Mouse (Mus musculus): ENCODE measurements around the gene Gm15448. TPM values are rescaled to one million over a fixed set of nuclear protein-coding genes. Genes with fewer than 3 reads are reported as not detected.
A peak's percentile ranks its signal among the peaks of the same experiment; 100 is the strongest.
"Not testable (repeated sequence)": the region's sequence is repeated elsewhere in the genome, so short reads cannot be mapped to it uniquely, and the experiment has no call there.

Gene Gm15448
- not detected for total RNA-seq (2021)
- long read RNA-seq, experiment 1: 0 reads
- long read RNA-seq, experiment 2: 0 reads

DNA sequence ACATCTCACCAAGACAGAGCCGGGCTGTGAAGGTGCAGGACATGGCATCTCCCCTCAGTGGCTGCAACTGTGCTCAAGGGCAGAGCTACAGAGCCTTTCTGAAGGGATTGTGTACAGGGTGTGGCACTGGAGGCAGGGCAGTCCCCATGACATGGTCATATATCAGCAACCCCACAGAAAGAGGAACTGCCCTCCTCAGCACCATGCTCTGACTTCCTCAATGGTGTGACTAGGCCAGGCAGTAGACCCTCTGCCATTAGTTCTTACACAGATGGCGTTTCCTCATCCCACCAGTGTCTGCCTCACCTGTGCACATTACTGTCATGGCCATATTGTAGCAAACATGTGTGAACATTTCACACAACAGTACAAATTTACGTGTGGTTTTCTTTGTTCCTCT lies at the start of gene Gm15448:
Gm15448 (minus strand) TSS at position 89 of the 400 bp plus-strand sequence.
- DNase-seq (ENCODE audit: low spot score in 2 of 2); H3K4me3 ChIP-seq; H3K27ac ChIP-seq: not testable (repeated sequence)

DNA sequence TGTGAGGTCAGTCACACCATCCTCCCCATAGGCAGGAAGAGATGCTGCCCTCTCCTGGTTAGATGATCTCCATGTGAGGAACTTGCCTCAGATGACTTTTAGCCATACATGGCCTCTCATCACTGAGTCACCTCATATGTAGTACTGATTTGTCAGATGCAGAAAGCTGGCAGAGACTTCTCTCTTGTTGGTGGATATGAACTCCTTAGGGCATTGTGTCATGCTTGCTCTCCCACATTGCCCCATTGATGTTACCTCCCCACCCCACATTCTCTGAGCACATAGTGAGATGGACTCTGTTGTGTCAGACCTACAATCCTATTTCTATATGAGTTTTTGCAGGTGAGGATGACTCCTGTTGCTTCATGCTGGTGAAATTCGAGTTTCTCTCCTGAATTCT lies 49.5 kb upstream of the Gm15448 start:
- H3K4me3 ChIP-seq; DNase-seq (ENCODE audit: low spot score in 2 of 2); H3K27ac ChIP-seq: not testable (repeated sequence)

DNA sequence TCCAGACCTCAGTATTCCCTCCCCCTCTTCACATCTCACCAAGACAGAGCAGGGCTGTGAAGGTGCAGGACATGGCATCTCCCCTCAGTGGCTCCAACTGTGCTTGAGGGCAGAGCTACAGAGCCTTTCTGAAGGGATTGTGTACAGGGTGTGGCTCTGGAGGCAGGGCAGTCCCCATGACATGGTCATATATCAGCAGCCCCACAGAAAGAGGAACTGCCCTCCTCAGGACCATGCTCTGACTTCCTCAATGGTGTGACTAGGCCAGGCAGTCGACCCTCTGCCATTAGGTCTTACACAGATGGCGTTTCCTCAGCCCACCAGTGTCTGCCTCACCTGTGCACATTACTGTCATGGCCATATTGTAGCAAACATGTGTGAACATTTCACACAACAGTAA lies 19.5 kb upstream of the Gm15448 start, which contains the start of gene Pira2:
Pira2 (minus strand) TSS at position 101 of the 400 bp plus-strand sequence.
- H3K27ac ChIP-seq; DNase-seq (ENCODE audit: low spot score in 2 of 2); H3K4me3 ChIP-seq: not testable (repeated sequence)

DNA sequence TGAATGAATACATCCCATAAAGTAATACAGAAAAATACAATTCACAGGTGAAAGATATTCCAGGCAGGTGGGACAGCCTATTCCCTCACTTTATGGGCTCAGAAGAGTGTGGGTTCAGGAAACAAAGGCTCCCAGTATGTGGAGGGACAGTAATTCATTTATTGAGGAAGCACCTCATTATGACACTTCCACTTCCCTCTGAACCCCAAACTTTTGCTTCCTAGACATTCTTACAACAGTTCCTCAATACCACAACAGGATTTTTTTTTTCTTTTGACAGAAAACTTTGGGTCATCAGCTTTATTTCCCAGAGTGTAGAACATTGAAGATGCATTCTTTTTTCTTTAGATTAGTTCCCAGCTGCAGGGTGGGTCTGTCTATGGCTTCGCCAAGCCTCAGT lies 12.4 kb upstream of the Gm15448 start:
- not testable (repeated sequence) for DNase-seq (ENCODE audit: low spot score in 2 of 2); H3K27ac ChIP-seq; H3K4me3 ChIP-seq

DNA sequence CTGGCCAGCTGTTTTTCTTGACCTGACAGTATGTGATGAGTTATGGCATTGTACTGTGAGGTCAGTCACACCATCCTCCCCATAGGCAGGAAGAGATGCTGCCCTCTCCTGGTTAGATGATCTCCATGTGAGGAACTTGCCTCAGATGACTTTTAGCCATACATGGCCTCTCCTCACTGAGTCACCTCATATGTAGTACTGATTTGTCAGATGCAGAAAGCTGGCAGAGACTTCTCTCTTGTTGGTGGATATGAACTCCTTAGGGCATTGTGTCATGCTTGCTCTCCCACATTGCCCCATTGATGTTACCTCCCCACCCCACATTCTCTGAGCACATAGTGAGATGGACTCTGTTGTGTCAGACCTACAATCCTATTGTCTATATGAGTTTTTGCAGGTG lies 5.1 kb upstream of the Gm15448 start:
- DNase-seq (ENCODE audit: low spot score in 2 of 2); H3K4me3 ChIP-seq; H3K27ac ChIP-seq: not testable (repeated sequence)

DNA sequence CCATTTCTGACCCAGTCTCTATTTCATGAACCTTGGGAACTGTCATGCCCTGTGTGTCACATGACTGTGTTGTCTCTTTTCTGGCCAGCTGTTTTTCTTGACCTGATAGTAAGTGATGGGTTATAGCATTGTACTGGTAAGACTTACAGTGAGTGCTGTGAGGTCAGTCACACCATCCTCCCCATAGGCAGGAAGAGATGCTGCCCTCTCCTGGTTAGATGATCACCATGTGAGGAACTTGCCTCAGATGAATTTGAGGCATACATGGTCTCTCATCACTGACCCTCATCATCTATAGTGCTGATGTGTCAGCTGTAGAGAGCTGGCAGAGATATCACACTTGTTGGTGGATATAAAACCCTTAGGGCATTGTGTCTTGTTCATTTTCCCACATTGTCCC lies 13.6 kb downstream of the Gm15448 start:
- not testable (repeated sequence) for H3K4me3 ChIP-seq; DNase-seq (ENCODE audit: low spot score in 2 of 2); H3K27ac ChIP-seq
- peak; percentile 20; the same call in 1 of the 2 replicates for TF ChIP-seq CTCF (conservative IDR thresholded peaks at IDR 0.05)

DNA sequence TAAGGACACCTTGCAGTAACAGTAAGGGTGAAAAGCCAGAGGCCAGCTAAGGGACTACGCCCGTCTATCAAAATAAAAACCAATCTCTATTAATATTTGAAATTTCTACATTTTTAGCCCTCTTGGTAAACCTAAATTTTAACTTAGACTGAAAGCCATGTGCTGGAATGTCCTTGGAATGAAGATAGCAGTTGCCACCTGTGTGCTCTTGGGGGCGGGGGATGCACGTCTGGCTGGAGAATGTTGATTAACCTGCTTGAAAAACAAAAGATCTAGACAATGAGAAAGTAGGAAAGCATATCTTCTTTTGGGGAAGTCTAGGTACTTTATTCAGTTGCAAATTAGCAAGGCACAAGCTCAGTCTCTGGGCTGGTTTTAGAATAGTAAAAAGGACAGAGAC lies 22.6 kb downstream of the Gm15448 start:
- not testable (repeated sequence) for H3K27ac ChIP-seq; H3K4me3 ChIP-seq; DNase-seq (ENCODE audit: low spot score in 2 of 2)

DNA sequence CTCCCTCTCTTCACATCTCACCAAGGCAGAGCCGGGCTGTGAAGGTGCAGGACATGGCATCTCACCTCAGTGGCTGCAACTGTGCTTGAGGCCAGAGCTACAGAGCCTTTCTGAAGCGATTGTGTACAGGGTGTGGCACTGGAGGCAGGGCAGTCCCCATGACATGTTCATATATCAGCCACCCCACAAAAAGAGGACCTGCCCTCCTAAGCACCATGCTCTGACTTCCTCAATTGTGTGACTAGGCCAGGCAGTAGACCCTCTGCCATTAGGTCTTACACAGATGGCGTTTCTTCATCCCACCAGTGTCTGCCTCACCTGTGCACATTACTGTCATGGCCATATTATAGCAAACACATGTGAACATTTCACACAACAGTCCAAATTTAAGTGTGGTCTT lies 25.5 kb downstream of the Gm15448 start:
- DNase-seq (ENCODE audit: low spot score in 2 of 2): not testable (repeated sequence)

DNA sequence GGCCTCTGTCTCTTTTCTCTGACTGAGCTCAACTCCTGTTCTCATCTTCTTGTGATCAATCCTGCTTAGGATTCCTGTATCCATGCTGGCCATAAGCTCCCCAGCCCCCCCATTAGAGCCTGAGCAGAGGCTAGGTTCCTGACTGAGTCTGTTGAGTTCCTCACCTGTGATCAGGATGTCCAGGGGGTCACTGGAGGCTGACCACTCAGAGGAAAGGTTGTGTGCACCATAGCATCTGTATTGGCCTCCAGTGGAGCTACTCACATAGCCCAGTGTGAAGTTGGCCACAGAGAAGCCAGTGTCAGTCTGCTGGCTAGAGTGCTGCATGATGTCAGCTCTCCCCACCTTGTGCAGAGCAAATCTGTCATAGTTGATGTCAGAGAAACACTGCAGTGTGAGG lies 29.2 kb downstream of the Gm15448 start:
- not testable (repeated sequence) for DNase-seq (ENCODE audit: low spot score in 2 of 2); H3K4me3 ChIP-seq; H3K27ac ChIP-seq

More for the DNA sequence above, 25.5 kb downstream of the Gm15448 start:
- H3K4me3 ChIP-seq, H3K27ac ChIP-seq: not testable (repeated sequence)

Other genes with a start within 250 kb of the Gm15448 start
- gene Oscar, start 209.5 kb downstream of the Gm15448 start, total RNA-seq (2021): 1 to 10 TPM in 1 of 2 experiments, under 1 TPM in 1; 0.56 to 1.5 TPM
- gene Ndufa3, start 208.3 kb downstream of the Gm15448 start, total RNA-seq (2021): 100 to 1,000 TPM; 537 to 571 TPM
- gene Tfpt, start 195.8 kb downstream of the Gm15448 start, total RNA-seq (2021): 10 to 100 TPM; 43.7 to 51.9 TPM
- gene Prpf31, start 195.7 kb downstream of the Gm15448 start, total RNA-seq (2021): 10 to 100 TPM; 55.5 to 59.2 TPM
- 10 to 100 TPM; 67.9 to 71.5 TPM for gene Cnot3, start 180.4 kb downstream of the Gm15448 start, total RNA-seq (2021)
- gene Leng1, start 159.8 kb downstream of the Gm15448 start, total RNA-seq (2021): 1 to 10 TPM; 5.3 to 5.6 TPM
- gene Tmc4, start 148.1 kb downstream of the Gm15448 start, total RNA-seq (2021): 1 to 10 TPM; 4.3 to 9.7 TPM
- gene Tsen34, start 132.8 kb downstream of the Gm15448 start, total RNA-seq (2021): 10 to 100 TPM; 80.2 to 84.8 TPM
- gene Mboat7, start 132.2 kb downstream of the Gm15448 start, total RNA-seq (2021): 100 to 1,000 TPM; 160 to 170 TPM
- gene Rps9, start 121.7 kb downstream of the Gm15448 start, total RNA-seq (2021): 100 to 1,000 TPM; 387 to 404 TPM
- under 1 TPM in 1 of 2 experiments, not detected in 1; 0.36 TPM for gene Pirb, start 105.3 kb downstream of the Gm15448 start, total RNA-seq (2021)
- not detected for gene Pira2, start 19.4 kb upstream of the Gm15448 start, total RNA-seq (2021)
- not detected for gene Gm14548, start 72.4 kb upstream of the Gm15448 start, total RNA-seq (2021)
- not detected for gene Lilra6, start 89.8 kb upstream of the Gm15448 start, total RNA-seq (2021)
- 1 to 10 TPM; 5.2 to 7.1 TPM for gene Lair1, start 237.5 kb upstream of the Gm15448 start, total RNA-seq (2021)

Data from layer of hippocampus, adult 2 months (tissue).